Mouse (Mus musculus) lung, postnatal 0 days (tissue): ENCODE results near the gene Nipsnap3b.

Experiments used
- CTCF ChIP-seq: IDR thresholded peaks from 2 replicates; pipeline ENCODE4 v1.5.1; 2016; ENCODE audit warnings: antibody characterized with exemption, mild to moderate bottlenecking
- EP300 ChIP-seq: IDR thresholded peaks from 2 replicates; pipeline ENCODE4 v1.6.1; 2016; ENCODE audit warnings: antibody characterized with exemption, mild to moderate bottlenecking, control low read depth

DNA sequence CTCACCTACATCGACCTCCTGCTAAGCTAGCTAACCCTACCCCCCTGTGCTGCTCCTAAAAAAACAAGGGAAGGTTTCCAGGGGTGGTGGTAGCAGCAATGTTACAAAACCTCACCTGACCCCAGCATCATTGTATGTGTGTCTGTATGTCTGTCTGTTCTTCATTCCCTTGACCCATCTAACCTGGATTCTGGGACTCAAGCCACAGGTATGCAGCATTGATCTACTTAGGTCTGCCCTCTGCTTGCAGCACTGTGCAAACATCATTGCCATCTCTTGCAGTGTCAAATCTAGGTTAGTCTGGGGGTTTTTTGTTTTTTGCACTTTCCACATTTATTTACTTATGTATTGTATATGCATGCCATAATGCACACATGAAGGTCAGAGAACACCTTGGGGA, 6.7 kb downstream of the Nipsnap3b start:
- TF ChIP-seq CTCF (no peak), EP300 (no peak)
